Mouse (Mus musculus) megakaryocyte, embryonic 14.5 days (primary cell): ENCODE measurements around the gene Vps72.

Experiments used
- FLI1 ChIP-seq: IDR thresholded peaks from 2 replicates; pipeline ENCODE4 v1.6.1; 2012; ENCODE audit warnings: low read length, inconsistent platforms, mixed read lengths
- GATA1 ChIP-seq: IDR thresholded peaks from 3 replicates; pipeline ENCODE4 v1.6.1; 2012; ENCODE audit warnings: mixed read lengths, low read length, inconsistent platforms, borderline replicate concordance

- no peak for TF ChIP-seq GATA1
- no peak for TF ChIP-seq FLI1
Measured at GRCm38 (mm10) chr3:95139586-95140288, 28.9 kb downstream of the Vps72 start.
